Mouse (Mus musculus) G1E (cell line): Measurements from ENCODE around the gene Slc25a30.

Source experiments
- CTCF ChIP-seq: IDR thresholded peaks from 2 replicates; pipeline ENCODE4 v1.5.1; 2012; ENCODE audit warnings: low read depth, low read length, inconsistent platforms, mixed read lengths
- GATA1 ChIP-seq: IDR thresholded peaks from 2 replicates; pipeline ENCODE4 v1.6.1; 2012; ENCODE audit warnings: borderline replicate concordance, low read length, inconsistent platforms, mixed read lengths
- TAL1 ChIP-seq: conservative IDR thresholded peaks from 2 replicates; pipeline ENCODE4 v1.6.1; 2012; ENCODE audit warnings: low read depth, low read length, inconsistent platforms, mixed read lengths

- TF ChIP-seq CTCF (peak; percentile 69; the same call in 1 of the 2 replicates), GATA1 (no peak), TAL1 (no peak)
Observed at GRCm38 (mm10) chr14:75721977-75722563, 64.8 kb downstream of the Slc25a30 start.
